Mouse (Mus musculus): ENCODE measurements around the gene Wwp2.

GRCm38 (mm10) chr8:107436841-107437421 is 766 bp downstream of the Wwp2 start:
- no peak for TF ChIP-seq CTCF (conservative IDR thresholded peaks at IDR 0.05; ENCODE audit: insufficient read depth, insufficient read length, low read depth, low read length)
- TF ChIP-seq POLR2A (IDR thresholded peaks at IDR 0.05; ENCODE audit: low read depth, low read length), result no peak

Data from kidney, adult 2 months (tissue).